Mouse (Mus musculus): Measurements from ENCODE around the gene Ice2.

- TF ChIP-seq CTCF (IDR thresholded peaks at IDR 0.05; ENCODE audit: low read depth, low read length) (no peak), TAL1 (conservative IDR thresholded peaks at IDR 0.05; ENCODE audit: low read depth, low read length) (no peak), POLR2AphosphoS5 (IDR thresholded peaks at IDR 0.05; ENCODE audit: insufficient replicate concordance, low read depth, low read length) (no peak), GATA2 (IDR thresholded peaks at IDR 0.05; ENCODE audit: borderline replicate concordance, low read depth, low read length) (no peak)
These were observed 16.0 kb upstream of the Ice2 start for GRCm38 (mm10) chr9:69381741-69382140.
